Mouse (Mus musculus) kidney, adult 9 months (tissue): ENCODE results near the gene Cxcr4.

Experiments
- DNase-seq: peaks from one replicate; pipeline ENCODE4 v3.0.0; 2022

The Cxcr4 gene

DNA sequence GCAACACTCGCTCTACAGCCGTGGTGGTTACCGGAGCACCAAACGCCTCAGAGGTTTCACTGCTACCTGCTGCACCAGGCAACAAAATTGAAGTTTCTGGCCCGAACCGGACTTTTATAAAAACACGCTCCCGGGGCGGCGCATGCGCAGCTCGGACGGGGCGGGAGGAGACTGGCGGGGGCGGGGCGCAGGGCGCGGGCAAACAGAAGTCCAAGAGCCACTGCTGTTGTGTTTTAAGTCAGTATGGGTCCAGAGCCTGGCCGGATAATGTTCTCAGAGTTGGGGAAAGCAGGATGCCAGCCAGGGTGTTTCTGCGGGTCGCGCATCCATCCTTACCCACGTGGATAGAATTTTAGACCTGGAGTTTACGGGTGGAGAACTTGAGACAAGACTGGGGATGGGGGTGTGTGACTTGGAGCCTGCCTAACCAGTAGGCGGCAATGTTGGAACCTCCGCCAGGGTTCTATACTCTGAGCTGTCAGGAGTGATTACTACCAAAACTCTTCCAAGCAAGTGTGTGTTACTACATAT, at the start of gene Cxcr4:
Gene Cxcr4 (minus strand): TSS at position 83 of the 531 bp plus-strand sequence.
- DNase-seq = peak; percentile 80

DNA sequence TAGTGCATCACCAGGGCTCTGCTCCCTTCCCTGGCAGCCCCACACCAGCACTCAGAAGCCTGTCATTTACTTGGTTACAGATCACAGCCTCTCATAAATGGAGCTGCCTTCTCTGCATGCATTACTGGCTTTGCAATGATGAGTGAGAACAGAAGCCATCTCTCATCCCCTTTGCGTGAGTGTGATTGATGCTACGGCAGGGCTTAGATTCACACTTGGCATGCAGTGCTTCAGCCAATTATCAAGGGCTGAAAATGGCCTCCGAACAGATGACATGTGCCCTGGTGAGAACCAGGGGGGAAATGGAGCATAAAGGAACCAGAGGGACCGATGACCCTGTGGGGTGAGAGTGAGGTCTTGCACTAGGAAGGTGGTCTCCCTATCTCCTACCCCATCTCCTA, 47.6 kb upstream of the Cxcr4 start:
- no peak for DNase-seq

DNA sequence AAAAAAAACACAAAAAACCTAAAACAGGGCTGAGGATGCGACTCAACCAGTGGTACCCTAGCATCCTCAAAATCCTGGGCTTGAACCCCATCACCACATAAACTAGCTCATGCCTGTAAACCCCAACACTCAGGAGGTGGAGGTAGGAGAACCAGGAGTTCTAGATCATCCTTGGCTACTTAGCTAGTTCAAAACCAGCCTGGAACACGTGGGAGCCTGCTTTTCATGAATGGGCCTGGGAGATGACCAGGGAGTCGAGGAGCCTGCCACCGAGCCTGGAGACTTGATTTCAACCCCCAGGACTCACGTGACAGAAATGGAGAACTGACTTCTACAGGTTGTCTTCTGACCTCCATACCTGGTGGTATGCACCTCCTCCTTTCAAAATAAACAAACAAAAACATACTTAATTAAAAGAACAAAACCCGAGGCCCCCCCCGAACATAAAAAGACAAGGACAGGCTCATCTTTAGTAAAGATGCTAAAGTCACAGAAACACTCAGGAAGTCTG, 45.2 kb upstream of the Cxcr4 start:
- no peak for DNase-seq

DNA sequence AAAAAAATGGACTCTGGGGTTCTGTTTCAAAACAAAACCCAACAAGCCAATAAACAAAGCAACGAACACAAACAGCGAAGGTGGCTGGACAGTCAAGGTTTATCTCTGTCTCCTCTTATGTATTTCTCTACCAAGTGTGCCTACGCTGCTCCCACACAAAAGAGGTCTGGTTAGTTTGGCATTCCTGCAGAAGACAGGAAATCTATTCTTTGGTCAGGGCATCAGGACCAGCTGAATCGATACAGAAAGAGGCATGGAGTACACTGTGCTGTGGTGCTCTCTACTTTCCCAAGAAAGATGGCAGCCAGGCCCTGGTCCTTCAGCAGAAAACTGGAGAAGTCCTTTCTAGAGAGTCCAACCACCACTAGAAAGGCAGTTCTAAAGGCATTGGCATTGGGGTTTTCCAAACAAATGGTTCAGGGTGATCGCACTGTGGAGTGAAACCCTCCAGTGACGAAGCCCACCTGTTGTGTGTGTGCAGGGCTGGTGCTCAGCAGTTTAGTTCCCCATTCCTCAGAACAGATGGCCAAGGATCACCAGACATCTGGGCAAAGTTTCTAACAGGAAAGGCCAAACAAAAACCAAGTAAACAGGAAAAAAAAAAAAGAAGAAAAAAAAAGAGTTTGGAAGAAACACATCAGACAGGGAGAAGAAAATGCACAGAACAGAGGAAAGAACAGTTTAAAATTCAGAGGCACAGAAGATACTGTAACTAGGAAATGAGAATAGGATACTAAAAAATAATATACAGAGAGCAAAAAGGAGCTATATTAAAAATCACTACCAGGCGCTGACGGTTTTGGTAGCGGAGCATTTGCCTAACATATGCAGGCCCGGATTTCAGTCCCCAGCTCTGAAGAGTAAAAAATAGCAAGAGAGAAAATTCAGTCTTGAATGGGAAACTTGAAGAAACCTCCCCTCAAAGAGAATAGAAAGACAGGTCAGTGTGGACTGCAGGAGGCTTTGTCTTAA, 44.5 kb upstream of the Cxcr4 start:
- DNase-seq = no peak

DNA sequence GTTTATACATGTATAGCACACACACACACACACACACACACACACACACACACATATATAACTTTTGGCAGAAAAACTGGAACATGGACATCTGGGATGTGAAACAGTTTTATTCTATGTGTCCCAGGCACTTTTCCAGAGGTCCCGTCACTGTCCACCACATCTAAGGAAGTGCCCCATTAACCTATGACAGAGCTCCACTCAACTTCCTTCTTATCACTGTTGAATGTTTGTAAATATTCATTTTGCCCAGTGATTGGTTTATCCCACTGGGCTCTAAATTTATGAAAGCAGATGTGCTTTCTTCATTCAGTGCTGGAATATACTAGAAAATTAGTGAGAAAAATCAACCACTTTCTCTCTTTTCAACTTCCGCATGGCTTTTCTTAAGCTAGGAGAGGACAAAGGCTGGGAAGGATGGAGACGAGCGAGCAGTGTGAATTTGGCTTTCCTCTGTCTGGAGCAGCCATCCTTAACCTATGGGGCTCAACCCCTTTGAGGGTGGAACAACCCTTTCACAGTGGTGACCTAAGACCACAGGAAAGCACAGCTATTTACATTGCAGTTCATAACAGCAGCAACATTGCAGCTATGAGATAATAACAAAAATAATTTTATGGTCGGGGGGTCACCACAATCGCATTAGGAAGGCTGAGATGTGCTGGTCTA, 41.8 kb upstream of the Cxcr4 start:
- no peak for DNase-seq

DNA sequence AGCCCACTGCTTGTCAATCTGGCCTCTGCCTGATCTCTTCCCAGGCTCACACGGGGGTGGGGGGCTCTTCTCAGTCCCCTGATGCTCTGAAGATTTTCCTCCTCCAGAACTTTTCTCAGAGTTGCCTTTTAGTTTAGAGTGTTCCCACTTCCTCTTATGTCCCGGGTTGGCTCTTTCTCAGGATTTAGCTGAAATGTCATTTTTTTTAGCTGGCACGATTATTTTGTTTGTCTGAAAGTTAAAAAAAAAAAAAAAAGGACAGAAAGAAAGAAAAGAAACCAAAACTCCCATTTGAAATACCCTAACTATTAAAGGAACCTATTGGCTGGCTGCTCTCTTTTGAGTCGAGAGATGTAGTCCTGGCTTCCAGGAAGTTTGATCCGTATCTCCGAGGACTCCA, 40.4 kb upstream of the Cxcr4 start:
- DNase-seq = no peak

DNA sequence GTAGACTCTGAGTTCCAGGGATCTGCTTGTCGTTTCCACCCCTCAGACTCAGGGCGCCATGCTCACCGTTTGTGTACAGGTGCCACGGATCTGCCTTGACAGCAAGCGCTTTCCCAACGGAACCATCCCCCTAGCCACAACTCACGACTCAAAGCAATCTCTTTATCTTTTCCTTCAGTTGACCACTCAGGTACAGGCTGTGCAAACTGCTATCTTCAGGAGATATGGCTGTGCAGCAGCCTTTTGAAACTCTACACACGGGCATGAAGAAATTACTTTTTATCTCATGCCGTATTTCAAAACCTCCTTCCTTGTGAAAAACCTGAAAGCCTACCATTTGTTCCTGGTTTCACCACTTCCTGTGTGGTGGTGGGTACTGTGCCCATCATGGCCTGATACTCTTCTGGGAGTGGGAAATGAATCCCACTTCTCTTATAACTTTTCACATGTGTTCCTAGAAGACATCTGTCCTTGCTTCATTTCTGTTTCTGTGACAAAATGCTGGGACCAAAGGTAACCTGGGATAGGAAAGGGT, 34.1 kb upstream of the Cxcr4 start:
- no peak for DNase-seq

DNA sequence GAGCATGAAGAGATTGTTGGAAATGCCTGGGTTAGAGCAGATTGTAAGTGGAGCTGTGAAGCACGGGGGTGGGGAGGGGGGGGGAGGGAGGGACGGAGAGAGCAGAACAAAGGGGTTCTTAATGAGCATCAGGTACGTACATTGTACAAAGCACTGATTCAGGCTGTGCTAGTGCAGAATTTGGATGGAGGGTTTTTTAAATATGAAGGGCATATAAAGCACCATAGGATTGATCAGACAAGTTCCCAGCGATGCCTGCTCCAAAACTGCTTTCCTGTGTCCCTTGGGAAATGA, 31.4 kb upstream of the Cxcr4 start:
- DNase-seq = no peak

DNA sequence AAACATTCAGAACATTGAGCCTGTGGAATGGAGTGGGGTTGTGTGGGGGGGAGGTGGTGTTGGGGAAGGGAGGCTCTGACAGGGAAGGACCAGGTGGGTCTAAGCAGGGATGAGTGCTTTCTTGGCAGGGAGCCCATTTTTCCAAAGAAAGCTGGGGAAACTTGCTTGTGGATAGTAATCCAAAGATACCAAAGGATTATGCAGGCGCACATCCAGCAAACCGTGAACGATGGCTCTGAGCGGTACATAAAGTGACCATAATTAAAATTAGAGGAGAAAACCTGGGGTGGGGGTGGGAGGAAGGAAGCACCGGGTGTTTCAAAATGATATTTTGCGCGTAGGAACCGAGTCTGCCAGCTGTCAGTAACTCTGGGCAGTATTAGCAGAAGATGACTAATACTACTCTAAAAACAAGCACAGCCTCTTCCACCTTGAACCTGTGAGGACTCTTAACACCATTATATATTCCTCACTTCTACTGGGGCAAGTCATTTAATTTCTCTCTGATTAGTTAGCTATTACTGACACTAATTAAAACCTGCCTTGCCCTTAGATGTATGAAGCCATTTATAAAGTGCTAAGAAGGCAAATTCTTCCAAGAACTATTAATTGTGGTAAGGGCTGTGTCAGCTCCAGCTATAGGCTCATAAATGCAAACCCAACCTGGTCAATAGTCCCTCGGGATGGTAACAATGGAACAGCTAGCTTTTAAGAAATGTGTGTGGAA, 30.9 kb upstream of the Cxcr4 start:
- no peak for DNase-seq

DNA sequence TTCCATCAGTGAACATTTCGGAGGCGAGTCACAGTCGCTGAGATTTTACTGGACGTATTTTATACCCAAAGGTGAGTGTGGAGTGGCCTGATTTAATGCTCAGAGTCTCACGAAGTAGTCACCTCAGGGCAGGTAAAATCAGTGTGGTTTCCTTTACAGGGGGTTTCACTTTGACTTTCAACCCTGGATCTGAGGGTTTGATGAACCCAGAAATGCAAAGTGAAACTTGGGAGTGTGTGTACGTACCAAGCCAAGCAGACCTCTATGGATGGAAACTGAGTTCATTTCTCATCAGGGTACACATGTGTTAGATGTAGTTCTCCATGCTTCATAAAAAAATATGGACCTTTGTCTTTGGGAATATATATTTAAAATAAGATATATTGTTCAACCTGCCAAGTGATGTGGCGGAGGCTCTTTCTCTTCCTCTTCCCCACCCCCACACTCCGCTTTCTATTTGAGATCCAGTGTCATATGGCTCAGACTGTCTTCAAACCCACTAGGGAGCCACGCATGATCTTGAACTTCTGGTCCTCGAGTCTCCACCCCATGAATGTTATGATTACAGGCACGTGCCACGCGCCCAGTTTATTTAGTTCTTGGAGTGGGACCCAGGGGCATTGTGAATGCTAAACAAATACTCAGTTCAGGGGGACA, 25.7 kb upstream of the Cxcr4 start:
- DNase-seq = no peak

DNA sequence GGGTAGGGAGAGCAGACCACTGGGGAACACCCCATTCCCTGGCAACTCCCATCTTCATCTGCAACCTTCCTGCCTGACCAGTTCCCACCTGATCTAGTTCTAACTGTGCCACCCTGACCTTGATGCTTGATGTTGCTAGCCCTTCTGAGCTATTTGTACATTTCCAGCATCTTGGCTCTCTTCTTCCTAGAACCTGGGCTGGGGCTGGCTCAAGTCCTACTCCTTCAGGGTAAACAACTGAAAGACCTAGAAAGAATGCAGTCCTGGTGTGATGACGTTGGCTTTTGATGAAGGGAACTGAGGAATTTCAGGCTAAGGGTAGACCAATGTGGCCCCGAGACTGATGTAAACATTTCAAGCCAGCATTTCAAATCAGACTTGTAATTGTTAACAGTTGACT, 24.5 kb upstream of the Cxcr4 start:
- peak; percentile 38 for DNase-seq

DNA sequence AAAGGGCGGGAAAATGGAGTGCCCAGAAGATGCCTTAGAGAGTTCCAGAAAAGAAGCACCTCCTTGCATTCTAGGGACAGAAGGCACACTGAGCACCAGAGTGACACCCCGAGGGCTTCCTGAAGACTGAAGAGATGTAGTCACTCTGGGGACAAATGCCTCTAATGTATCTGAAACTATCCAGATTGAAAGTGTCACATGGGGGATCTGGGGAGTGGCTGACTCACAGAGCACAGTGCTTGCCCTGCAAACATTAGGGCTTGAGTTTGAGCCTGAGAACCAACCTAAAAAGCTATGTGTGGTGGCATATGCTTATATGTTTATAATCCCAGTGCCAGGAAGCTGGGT, 23.3 kb upstream of the Cxcr4 start:
- DNase-seq = no peak

DNA sequence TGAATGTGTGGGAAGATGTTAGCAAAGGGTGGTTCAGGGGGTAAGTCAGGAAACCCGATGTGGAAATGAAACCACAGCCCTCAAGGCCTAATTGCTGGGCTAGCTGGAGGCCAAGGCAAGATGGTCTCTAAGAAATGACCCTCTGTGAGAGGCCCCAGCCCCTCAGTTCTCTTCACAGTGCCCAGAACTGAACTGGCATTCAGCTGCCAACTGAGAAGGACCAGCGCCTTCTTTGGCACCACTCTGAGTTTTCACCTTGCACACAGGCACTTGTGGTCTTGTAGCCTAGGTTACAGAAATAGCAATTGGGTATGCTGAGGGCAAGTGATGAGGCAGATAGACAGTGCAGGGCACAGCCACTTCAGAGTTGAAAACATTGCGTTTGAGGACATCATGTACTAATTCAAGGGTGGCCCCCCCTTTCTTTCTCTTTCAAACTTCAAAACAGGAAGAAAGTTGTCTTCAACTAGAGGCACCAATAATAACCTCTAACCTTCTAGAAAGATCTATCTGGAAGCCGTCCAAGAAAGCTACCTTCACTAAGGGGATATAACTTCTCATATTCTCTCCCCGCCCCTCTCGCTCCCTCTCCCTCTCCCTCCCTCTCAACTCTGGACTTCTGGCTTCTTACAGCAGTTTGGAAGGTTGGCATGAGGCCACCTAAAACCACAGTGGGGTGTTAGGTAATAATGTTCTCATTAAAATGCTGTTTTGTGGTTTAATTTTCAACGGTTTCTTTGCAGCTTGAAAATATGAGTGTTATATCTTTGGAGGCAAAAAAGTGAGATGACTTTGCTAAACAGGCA, 22.8 kb upstream of the Cxcr4 start:
- DNase-seq = peak; percentile 66

DNA sequence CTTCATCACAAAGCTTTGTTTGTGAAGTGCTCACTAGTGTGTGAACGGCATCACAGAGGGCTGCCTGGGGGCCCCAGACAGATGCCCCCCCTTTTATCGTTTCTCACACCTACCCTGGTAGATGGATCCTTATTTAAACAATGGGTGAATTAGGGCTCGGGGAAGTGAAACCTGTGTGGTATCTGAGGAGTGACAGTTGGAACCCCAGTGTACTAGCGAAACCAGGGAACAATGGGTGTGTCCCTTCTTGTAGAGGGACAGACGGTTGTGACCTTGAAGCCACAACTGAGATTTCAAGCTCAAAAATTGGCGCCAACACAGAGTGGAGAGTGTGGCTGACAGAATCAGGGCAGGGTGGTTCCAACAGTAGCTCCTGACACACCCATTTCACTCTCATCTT, 16.0 kb upstream of the Cxcr4 start:
- no peak for DNase-seq

DNA sequence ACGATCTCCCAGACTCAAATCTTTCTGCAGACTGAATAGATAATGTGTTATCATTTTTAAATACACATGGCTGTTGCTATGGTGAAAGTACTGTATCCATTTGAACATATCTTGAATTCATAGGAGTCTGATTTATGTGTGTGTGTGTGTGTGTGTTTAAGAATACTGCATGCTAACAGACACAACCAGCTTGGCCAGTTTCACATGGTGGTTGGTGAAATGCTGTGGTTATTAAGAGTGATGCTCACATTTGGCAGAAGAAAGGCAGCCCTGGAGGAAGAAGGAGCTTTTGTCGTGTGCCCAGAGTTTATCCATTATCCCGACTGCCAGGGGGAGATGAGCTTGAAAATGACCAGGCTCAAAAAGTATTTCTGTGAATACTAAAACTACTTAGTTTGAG, 15.3 kb upstream of the Cxcr4 start:
- no peak for DNase-seq

DNA sequence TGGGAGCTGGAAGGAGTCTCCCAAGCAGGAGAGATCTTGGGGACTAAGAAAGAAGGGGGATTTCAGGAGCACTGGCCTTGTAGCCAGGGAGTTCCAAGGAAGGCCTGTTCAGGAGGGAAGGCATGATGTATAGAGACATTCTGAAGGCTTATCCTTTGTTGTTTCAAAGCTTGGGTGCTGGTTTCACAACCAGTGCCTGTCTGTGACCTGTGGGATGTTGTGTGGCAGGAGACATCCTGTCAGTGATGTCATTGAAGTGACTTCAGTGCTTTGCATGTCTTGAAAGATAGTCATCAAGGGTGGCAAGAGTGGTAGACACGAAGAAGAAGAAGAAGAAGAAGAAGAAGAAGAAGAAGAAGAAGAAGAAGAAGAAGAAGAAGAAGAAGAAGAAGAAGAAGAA, 13.7 kb upstream of the Cxcr4 start:
- DNase-seq = no peak

DNA sequence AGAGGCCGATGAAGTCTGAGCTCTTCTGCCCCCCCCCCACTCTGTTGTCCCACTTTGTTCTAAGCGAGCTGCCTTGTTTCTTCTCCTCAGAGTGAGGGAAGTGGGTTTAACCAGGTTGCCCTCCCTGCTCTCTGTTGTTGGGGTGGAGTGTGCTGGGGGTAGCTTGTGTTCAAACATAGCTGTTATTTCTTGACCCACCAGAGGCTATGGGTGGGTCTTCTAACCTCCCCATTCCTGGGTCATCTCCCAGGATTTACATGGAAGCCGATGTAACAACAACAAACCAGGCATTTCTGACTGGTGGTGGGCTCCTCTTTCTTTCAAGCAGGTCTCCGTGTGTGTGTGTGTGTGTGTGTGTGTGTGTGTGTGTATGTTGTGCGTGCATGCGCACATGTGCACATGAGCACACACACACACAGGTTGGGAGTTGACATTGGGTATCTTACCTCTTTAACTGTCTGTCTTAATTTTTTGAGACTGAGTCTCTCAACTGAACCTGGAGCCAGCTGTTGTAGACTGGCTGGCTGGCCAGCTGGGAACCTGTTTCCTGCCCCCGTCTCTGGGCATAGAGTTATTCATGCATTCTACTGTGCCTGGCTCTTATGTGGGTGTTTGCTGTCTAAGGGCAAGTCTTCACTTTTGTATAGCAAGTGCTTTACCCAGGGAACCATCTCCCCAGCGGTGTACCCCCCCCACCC, 10.7 kb upstream of the Cxcr4 start:
- DNase-seq = no peak

DNA sequence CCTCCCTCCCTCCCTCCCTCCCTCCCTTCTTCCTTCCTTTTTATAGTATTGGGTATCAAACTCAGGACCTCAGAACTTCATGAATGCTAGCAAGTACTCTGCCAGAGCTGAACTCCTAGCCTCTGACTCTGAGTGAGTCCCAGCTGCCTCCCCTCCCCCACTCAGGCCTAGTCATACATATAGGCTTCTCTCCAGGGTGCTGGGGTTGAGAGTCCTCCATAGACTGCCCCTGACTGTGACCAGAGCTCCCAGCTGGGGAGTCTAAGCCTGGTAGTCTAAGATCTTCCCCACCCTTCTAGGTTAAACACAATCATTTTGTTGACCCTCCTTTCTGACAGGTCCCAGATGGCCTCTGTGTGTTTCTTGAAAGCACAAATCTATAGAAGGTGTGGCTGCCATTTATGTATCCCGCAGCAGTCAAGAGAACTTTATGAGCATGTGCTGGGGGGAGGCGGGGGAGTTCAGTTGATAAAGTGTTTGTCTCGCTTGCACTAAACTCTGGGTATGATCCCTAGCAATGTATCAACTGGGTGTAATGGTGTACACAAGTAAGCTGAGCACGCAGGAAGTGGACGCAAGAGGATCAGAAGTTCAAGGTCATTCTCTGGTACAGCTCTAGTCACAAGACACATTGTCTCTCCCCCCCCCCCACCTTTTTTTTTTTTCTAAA, 10.1 kb upstream of the Cxcr4 start:
- no peak for DNase-seq

DNA sequence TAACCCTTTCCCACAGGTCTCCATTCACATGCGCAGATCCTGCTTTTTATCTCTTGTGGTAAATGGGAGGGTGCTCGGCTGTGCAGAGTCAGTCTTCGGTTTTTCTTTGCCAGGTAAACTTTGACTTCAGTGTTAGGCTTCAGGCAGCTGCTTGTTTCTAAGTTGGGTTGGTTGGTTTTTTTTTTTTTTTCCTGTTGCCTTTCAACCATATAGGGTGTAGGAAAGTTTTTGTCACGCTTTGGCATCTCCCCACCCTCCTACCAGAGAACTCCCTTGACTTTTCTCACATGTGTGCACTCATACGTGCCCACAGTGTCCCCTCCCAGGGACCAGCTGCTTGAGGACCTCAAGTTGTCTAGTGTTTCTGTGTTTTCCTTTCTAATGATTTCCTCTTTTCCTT, 9.2 kb upstream of the Cxcr4 start:
- no peak for DNase-seq

DNA sequence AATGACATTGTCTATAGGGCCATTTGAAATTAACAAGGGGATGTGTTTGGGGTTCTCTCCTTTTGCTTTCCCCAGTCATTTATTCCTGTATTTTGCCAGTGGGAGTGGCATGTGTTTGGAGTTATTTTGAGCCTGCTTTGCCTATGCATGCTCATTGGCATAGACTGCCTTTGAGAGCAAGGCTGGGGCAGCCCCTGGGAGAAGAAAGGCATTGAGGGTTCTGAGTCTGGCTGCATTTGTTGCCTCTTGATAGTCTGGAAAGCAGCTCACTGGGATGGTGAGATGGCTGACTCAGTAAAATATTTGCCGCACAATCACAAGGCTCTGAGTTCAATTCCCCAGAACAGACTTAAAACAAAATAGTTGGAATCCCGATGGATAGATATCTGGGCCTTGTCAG, 8.5 kb upstream of the Cxcr4 start:
- DNase-seq = no peak
